Mouse (Mus musculus) frontal cortex, postnatal 36 days (tissue): Measurements from ENCODE around the gene Ceacam16.

Source experiments
- DNase-seq, 2 experiments: peaks; one replicate each; pipeline ENCODE4 v3.0.0; 2022; ENCODE audit warnings: low spot score in 2 of 2

Gene Ceacam16

GRCm38 (mm10) chr7:19861199-19861598, at the start of gene Ceacam16:
Gene Ceacam16 (minus strand): TSS chr7:19861299.
- no peak for DNase-seq

GRCm38 (mm10) chr7:19910421-19911291, 49.6 kb upstream of the Ceacam16 start:
- peak; percentile 74 to 82 for DNase-seq

GRCm38 (mm10) chr7:19889881-19890280, 28.8 kb upstream of the Ceacam16 start:
- peak in 1 of 2 experiments; percentile 26 for DNase-seq

GRCm38 (mm10) chr7:19887849-19888248, 26.8 kb upstream of the Ceacam16 start, which contains the start of gene Ceacam19:
Gene Ceacam19 (minus strand): TSS chr7:19887965.
- no peak for DNase-seq

- DNase-seq, result no peak
These were observed 19.7 kb upstream of the Ceacam16 start for GRCm38 (mm10) chr7:19880754-19881153.

- no peak for DNase-seq
These were observed 15.8 kb upstream of the Ceacam16 start for GRCm38 (mm10) chr7:19876781-19877425.

- DNase-seq, result peak; percentile 37 to 68
These were observed 15.0 kb upstream of the Ceacam16 start for GRCm38 (mm10) chr7:19875948-19876682.

- no peak for DNase-seq
These were observed 11.0 kb upstream of the Ceacam16 start for GRCm38 (mm10) chr7:19871943-19872601.

- DNase-seq, result no peak
These were observed 10.1 kb upstream of the Ceacam16 start for GRCm38 (mm10) chr7:19871137-19871621.

- DNase-seq, result no peak
These were observed 6.8 kb upstream of the Ceacam16 start for GRCm38 (mm10) chr7:19867751-19868399.

GRCm38 (mm10) chr7:19866490-19866889, 5.4 kb upstream of the Ceacam16 start:
- no peak for DNase-seq

GRCm38 (mm10) chr7:19865246-19866036, 4.3 kb upstream of the Ceacam16 start:
- no peak for DNase-seq

GRCm38 (mm10) chr7:19864241-19864640, 3.1 kb upstream of the Ceacam16 start:
- no peak for DNase-seq

- no peak for DNase-seq
These were observed 1.4 kb downstream of the Ceacam16 start for GRCm38 (mm10) chr7:19859740-19860139.

- DNase-seq, result no peak
These were observed 4.8 kb downstream of the Ceacam16 start for GRCm38 (mm10) chr7:19856283-19856682.

GRCm38 (mm10) chr7:19855663-19856062, 5.4 kb downstream of the Ceacam16 start:
- no peak for DNase-seq

GRCm38 (mm10) chr7:19853526-19853925, 7.6 kb downstream of the Ceacam16 start:
- DNase-seq, result no peak

- DNase-seq, result peak; percentile 16 to 30
These were observed 9.1 kb downstream of the Ceacam16 start, which contains the start of gene Gm19345 for GRCm38 (mm10) chr7:19851858-19852570. Gene Gm19345 (plus strand): TSS chr7:19852003.

- DNase-seq, result no peak
These were observed 16.5 kb downstream of the Ceacam16 start for GRCm38 (mm10) chr7:19844521-19845171.
